Mouse (Mus musculus) embryonic facial prominence, embryonic 11.5 days (tissue): ENCODE measurements around the gene Atp4a. TPM values are rescaled to one million over a fixed set of nuclear protein-coding genes. Genes with fewer than 3 reads are reported as not detected.

Source experiments
- ATAC-seq: fragments of 200-750 bp; cut with Nextera tagmentation; replicated peaks from 2 replicates; pipeline ENCODE4 v1.8.0; 2017; ENCODE audit warnings: low read depth; ENCODE audit not compliant: insufficient number of reproducible peaks, low FRiP score, low TSS enrichment
- DNase-seq: peaks from one replicate; pipeline ENCODE4 v3.0.0-alpha.2; 2015; ENCODE audit warnings: low spot score
- H3K27ac ChIP-seq: fragments of 300-500 bp; sonication (generic); replicated peaks from 2 replicates; pipeline ENCODE4 v1.5.1; 2014; ENCODE audit warnings: mild to moderate bottlenecking, low read depth, low read length, control low read depth
- H3K27me3 ChIP-seq: fragments of 300-500 bp; sonication (generic); 2 replicates; pipeline ENCODE4 v1.6.1; 2014; ENCODE audit warnings: mild to moderate bottlenecking, low read length, moderate library complexity, mixed read lengths; ENCODE audit not compliant: control insufficient read depth, insufficient read depth
- H3K36me3 ChIP-seq: fragments of 300-500 bp; sonication (generic); replicated peaks from 2 replicates; pipeline ENCODE4 v1.6.1; 2014; ENCODE audit warnings: low read depth, mild to moderate bottlenecking, low read length, moderate library complexity, mixed read lengths; ENCODE audit not compliant: control insufficient read depth, insufficient read depth
- H3K4me1 ChIP-seq: fragments of 300-500 bp; sonication (generic); 2 replicates; pipeline ENCODE4 v1.6.1; 2014; ENCODE audit warnings: low read length, mixed read lengths; ENCODE audit not compliant: control insufficient read depth, insufficient read depth
- H3K4me2 ChIP-seq: fragments of 300-500 bp; sonication (generic); 2 replicates; pipeline ENCODE4 v1.6.1; 2014; ENCODE audit warnings: low read depth, mild to moderate bottlenecking, control low read depth, low read length, moderate library complexity
- H3K4me3 ChIP-seq: fragments of 300-500 bp; sonication (generic); 2 replicates; pipeline ENCODE4 v1.5.1; 2014; ENCODE audit warnings: low read depth, low read length, control low read depth
- H3K9ac ChIP-seq: fragments of 300-500 bp; sonication (generic); replicated peaks from 2 replicates; pipeline ENCODE4 v1.6.1; 2014; ENCODE audit warnings: mild to moderate bottlenecking, control low read depth, low read length
- H3K9me3 ChIP-seq: fragments of 300-500 bp; sonication (generic); replicated peaks from 2 replicates; pipeline ENCODE4 v1.6.1; 2016; ENCODE audit warnings: mild to moderate bottlenecking, low read length, inconsistent platforms, mixed read lengths; ENCODE audit not compliant: control insufficient read depth
- WGBS: fragments of 180-500 bp; shearing (Covaris S2); extraction: QIAGEN DNeasy Blood & Tissue Kit; methylation state at CpG from one replicate; pipeline ENCODE4 v1.1.7; 2014; 5-methylcytosine and 5-hydroxymethylcytosine counted together
- polyA plus RNA-seq: library from polyadenylated mRNA; unstranded; fragments of >200 nt; fragmentation: Nextera tagmentation; extraction: Ambion mirVana; gene quantifications from 2 replicates; pipeline ENCODE4 v1.2.1, GENCODE M21; 2014

Atp4a gene
- polyA plus RNA-seq = 0.26 TPM in 1 of 2 replicates, not detected in the other

DNA sequence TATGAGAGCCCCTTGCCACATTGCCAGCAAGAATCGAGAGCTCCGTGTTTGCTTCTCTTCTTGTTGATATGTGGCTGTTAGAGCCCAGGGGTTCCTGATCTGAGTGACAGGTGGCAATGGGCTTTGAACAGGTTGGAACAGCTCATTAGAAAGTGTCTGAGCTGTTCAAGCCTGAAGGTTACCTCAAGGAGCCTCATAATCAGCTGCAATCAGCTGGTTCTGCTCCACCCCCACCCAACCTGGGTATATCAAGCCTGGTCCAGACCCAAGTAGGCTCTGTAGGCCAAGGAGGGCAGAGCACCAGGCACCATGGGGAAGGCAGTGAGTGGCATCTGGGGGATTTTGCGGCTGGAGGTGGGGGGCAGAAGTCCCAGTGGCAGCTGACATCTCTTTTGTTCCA is at the start of gene Atp4a:
Gene Atp4a (plus strand): TSS at position 268 of the 400 bp plus-strand sequence.
- Histone ChIP-seq H3K27ac (no peak within 1 kb of the TSS), H3K27me3 (peaks cover 9% of the 10 kb centered on the region), H3K4me3 (no peak within 1 kb of the TSS), H3K4me1 (no peaks in the 10 kb centered on the region), H3K9ac (no peak within 1 kb of the TSS), H3K9me3 (no peaks in the 10 kb centered on the region), H3K36me3 (no peaks in the 10 kb centered on the region), H3K4me2 (no peak within 1 kb of the TSS)
- 92% methylated on average over 3 of the region's 3 CpGs for WGBS
- DNase-seq (no peak), ATAC-seq (no peak)

DNA sequence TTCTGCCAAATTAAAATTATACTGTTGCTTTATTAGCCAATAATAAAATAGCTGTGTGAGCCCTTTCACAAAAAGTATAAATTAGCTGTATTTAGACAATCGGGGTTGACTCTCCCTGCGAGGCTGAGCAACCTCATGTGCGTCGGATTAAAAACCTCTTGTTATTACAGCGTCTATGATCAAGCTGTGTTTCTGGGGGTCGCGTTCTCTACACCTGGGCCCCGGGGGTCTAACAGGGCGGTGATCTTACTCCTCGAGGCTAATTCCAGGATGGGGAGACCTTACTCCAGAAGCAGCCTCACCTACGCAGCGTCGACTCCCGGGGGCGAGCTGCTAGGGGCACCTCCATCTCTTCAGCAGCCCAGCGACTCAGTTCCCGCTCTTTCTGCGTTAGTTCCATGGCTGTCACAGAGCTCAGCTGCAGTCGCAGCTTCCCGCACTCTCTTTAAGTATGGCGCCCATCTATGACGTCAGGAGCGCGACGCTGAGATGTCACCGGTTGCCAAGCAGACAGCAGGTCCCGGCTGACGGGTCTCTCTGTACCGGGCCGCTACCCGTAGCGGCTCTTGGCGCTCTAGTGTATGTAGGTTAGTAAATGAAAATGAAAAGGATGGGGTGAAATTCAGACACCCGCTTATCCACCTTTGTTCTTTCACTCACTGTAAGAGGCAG is 47.3 kb upstream of the Atp4a start, which contains the start of gene Haus5:
Gene Haus5 (minus strand): TSS at position 466 of the 672 bp plus-strand sequence.
- Histone ChIP-seq H3K27ac (no peak within 1 kb of the TSS), H3K4me1 (no peaks in the 10 kb centered on the region), H3K4me2 (peak within 1 kb of the TSS; percentile 76), H3K9me3 (no peaks in the 10 kb centered on the region), H3K27me3 (no peaks in the 10 kb centered on the region), H3K4me3 (peak within 1 kb of the TSS; percentile 64), H3K9ac (peak within 1 kb of the TSS; percentile 73), H3K36me3 (peaks cover 5% of the 10 kb centered on the region)
- peak; percentile 95 for DNase-seq
- ATAC-seq = peak; percentile 87
- under 1% methylated on average over 34 of the region's 34 CpGs for WGBS

DNA sequence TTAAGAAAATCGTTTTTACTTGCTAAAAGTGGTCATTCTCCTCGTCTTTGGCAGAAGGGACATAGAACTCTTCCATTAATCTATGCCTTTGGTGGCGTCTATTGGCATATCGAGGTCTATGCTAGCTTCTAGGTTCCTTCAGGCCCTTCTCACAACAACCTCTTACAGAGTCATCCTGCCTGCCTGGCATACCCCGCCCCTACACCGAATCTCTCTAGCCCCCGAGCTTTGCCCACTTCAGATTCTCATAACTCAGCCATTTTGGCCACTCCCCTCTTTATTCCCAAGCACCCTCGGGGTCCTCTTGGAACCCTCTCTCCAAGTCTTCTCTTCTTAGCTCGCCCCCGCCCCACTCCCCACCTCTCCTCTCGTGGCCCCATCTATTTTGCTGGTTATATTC is 46.7 kb upstream of the Atp4a start:
- Histone ChIP-seq H3K27me3 (no peaks in the 10 kb centered on the region), H3K9me3 (no peaks in the 10 kb centered on the region), H3K4me3 (peak overlapping the region; percentile 64), H3K4me1 (no peaks in the 10 kb centered on the region), H3K4me2 (peak overlapping the region; percentile 76), H3K9ac (peak overlapping the region; percentile 73), H3K27ac (no peak overlapping the region), H3K36me3 (peaks cover 5% of the 10 kb centered on the region)
- no peak for ATAC-seq
- 6% methylated on average over 11 of the region's 11 CpGs for WGBS
- DNase-seq = peak; percentile 8

DNA sequence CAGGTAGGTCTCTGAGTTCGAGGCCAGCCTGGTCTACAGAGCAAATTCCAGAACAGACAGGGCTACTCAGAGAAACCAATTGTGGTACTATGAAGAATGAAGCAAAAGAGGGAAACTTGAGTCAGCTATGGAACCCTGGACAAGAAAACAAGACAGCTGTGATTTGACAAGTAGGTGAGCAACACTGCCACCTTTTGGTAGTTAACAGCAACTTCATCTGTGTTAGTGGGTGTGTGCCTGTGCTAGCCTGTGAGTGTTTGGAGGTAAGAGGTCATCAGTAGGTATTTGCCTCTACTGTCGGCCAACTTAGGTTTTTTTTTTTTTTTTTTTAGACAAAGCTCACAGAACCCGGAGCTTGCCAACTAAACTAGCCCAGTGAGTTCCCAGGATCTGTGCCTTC is 42.8 kb upstream of the Atp4a start:
- Histone ChIP-seq H3K4me1 (no peaks in the 10 kb centered on the region), H3K27me3 (no peaks in the 10 kb centered on the region), H3K36me3 (no peaks in the 10 kb centered on the region), H3K4me3 (no peak overlapping the region), H3K4me2 (no peak overlapping the region), H3K27ac (no peak overlapping the region), H3K9ac (no peak overlapping the region), H3K9me3 (no peaks in the 10 kb centered on the region)
- ATAC-seq (no peak), DNase-seq (peak; percentile 28)
- WGBS = 44% methylated on average over 3 of the region's 3 CpGs

DNA sequence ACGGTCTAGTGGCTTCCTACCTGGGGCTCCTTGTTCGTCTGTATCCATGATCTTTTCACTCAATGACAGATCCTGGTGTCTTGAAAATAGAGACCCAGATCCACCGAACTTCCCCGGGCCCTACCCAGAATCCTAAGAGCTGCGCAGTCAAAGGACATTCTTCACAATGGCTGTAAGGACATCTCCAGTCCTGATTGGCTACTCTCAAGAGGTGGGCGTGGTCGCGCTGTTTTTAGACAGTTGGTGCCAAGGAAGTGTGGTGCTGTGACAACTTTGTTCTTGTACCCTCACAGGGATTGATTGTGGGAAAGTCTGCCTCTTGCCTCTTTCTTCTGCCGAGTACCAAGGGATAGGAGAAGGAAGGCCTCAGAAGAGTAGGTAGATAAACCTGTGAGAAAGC is 40.5 kb upstream of the Atp4a start, which contains the start of gene Pmis2:
Gene Pmis2 (minus strand): TSS at position 126 of the 400 bp plus-strand sequence.
- DNase-seq (no peak), ATAC-seq (no peak)
- no peaks in the 10 kb centered on the region for H3K36me3 ChIP-seq
- no peak within 1 kb of the TSS for H3K4me3 ChIP-seq
- no peaks in the 10 kb centered on the region for H3K9me3 ChIP-seq
- no peak within 1 kb of the TSS for H3K4me2 ChIP-seq
- WGBS = 65% methylated on average over 9 of the region's 9 CpGs
- H3K27ac ChIP-seq = no peak within 1 kb of the TSS
- H3K9ac ChIP-seq = no peak within 1 kb of the TSS
- H3K4me1 ChIP-seq = no peaks in the 10 kb centered on the region
- no peaks in the 10 kb centered on the region for H3K27me3 ChIP-seq

DNA sequence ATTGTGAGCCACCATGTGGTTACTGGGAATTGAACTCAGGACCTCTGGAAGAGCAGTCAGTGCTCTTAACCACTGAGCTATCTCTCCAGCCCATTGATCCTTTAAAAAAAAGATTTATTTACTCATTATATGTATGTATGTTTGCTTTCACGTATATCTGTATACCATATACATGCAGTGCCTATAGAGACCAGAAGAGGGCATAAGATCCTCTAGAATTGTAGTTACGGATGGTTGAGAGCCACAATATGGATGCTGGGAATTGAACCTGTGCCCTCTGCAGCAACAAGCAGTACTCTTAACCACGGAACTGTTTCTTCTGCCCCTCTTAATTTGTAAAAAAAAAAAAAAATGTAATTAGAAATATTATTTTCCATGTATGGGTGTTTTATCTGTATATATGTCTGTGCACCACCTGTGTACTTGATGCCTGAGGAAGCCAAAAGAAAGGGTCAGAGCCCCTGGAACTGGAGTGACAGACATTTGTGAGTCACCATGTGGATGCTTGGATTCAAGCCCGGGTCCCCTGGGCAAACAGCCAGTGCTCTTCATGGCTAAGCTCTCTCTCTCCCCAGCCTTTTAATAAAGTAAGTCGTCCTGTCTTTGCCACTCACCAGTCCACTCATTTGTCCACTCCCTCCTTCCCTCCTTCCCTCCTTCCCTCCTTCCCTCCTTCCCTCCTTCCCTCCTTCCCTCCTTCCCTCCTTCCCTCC is 33.6 kb upstream of the Atp4a start:
- H3K9me3 ChIP-seq = no peaks in the 10 kb centered on the region
- WGBS = 66% methylated on average over 5 of the region's 5 CpGs
- no peak overlapping the region for H3K4me3 ChIP-seq
- no peak overlapping the region for H3K27ac ChIP-seq
- no peak for DNase-seq
- no peaks in the 10 kb centered on the region for H3K36me3 ChIP-seq
- H3K9ac ChIP-seq = no peak overlapping the region
- no peaks in the 10 kb centered on the region for H3K27me3 ChIP-seq
- no peaks in the 10 kb centered on the region for H3K4me1 ChIP-seq
- no peak for ATAC-seq
- H3K4me2 ChIP-seq = no peak overlapping the region

DNA sequence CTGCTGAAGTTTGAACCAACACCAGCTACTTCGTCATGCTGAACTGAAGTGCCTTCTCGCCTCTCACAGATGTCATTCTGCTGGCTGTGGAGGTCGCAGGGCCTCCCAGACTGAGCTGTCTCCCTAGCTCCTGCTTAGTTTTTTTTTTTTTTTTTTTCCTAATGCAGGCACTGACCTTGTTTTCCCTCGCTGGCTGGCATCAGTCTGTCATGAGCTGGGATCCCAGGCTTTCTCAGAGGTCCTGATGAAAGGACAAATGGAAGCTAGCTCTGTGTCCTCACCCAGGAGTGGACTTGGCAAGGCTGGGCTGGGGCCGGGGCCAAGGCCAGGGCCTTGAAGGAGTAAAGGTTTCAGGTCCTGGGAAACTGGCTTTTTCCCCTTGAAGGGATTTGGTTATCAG is 30.1 kb upstream of the Atp4a start:
- ATAC-seq (no peak), DNase-seq (no peak)
- no peak overlapping the region for H3K4me2 ChIP-seq
- no peak overlapping the region for H3K9ac ChIP-seq
- H3K27me3 ChIP-seq = no peaks in the 10 kb centered on the region
- 68% methylated on average over 5 of the region's 5 CpGs for WGBS
- H3K9me3 ChIP-seq = no peaks in the 10 kb centered on the region
- no peaks in the 10 kb centered on the region for H3K36me3 ChIP-seq
- no peaks in the 10 kb centered on the region for H3K4me1 ChIP-seq
- H3K4me3 ChIP-seq = no peak overlapping the region
- H3K27ac ChIP-seq = no peak overlapping the region

DNA sequence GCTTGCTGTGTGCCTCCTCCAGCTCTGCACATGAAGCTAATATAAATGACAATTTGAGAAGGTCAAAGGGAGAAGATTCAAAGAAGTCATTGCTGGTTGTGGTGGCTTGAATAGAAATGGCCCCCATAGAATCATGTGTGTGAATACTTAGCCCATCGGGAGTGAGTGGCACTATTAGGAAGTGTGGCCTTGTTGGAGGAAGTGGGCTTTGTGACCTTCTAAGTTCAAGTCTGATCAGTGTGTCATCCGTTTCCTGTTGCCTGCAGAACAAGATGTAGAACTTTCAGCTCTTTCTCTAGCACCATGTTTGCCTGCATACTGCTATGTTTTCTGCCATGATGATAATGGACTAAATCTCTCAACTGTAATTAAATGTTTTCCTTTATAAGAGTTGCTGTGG is 28.6 kb upstream of the Atp4a start:
- ATAC-seq = no peak
- no peak for DNase-seq
- H3K27me3 ChIP-seq = peaks cover 7% of the 10 kb centered on the region
- H3K4me2 ChIP-seq = no peak overlapping the region
- no peaks in the 10 kb centered on the region for H3K4me1 ChIP-seq
- no peak overlapping the region for H3K9ac ChIP-seq
- no peak overlapping the region for H3K4me3 ChIP-seq
- no peaks in the 10 kb centered on the region for H3K36me3 ChIP-seq
- 80% methylated on average over 2 of the region's 2 CpGs for WGBS
- H3K9me3 ChIP-seq = no peaks in the 10 kb centered on the region
- no peak overlapping the region for H3K27ac ChIP-seq
